Comparison of ENCODE assay signal across 8 mouse cellular contexts in the genomic region with DNA sequence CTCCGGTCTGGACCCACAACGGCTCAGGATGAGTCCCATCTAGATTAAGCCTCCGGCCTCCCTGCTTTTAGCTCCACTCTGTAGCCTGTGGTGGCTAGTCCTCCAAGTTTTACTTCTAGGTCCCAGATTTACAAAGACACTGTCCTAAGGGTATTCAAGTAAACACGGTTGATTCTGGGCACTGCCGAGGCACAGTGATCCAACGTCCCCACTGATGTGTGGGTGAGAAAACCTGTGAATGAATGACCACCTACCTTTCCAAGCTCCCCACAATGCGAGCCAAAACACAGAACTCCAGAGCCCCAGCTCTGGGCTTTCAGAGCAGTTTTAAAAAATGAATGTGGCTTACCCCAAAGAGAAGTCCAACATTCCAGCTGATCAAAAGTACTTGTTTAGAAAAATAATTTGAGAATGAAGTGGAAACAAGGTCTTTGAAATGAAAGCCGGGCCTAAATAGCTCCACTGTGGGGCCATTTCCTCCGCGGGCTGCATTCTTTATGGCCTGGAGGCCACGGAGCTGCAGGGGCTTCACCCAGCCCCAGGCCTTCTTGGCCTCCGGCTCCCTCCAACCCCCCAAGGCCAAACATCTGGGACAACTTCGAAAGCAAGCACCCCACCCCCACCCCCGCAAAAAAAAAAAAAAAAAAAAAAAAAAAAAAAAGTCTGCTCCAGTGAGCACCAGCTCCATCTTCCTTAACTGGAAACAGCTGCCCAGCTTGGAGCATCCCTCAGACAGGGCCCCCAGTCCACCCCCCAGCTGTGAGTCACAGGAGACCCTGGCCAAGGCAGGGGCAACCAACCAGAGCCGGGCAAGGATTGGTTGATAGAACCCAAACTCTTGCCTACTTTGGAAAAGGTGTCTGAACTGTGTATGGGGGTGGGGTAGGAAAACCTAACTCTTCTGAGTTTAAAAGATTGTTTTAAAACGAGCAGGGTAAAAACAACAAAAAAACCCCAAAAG. TPM values are rescaled to one million over a fixed set of nuclear protein-coding genes. Genes with fewer than 3 reads are reported as not detected.
DNase-seq lines count a peak whose midpoint lies in the region; ATAC-seq and TF ChIP-seq lines count a peak whose summit lies in the region.

No protein-coding gene starts in this region.

- H3K27ac ChIP-seq in spleen, adult 2 months (ENCODE audit: insufficient read depth, low read length), result peak overlapping the region; percentile 99
- H3K27ac ChIP-seq in embryonic facial prominence, embryonic 13.5 days, result peak overlapping the region; percentile 95
- H3K27ac ChIP-seq in hindbrain, embryonic 10.5 days, result peak overlapping the region; percentile 79
- H3K27ac ChIP-seq in liver, adult 2 months (replicated peaks; ENCODE audit: insufficient read depth, low read depth, low read length), result peak overlapping the region; percentile 87
- H3K27ac ChIP-seq in neural tube, embryonic 11.5 days (ENCODE audit: low read depth, low read length), result peak overlapping the region; percentile 36

- ATAC-seq in embryonic facial prominence, embryonic 13.5 days (ENCODE audit: insufficient number of reproducible peaks, insufficient read depth, low FRiP score, low TSS enrichment, low read depth), result peak; percentile 50; the same call in 1 of the 2 replicates
- no peak for ATAC-seq in neural tube, embryonic 11.5 days (ENCODE audit: insufficient read depth, low FRiP score, low TSS enrichment)

- peak in 1 of 2 experiments; percentile 27 for DNase-seq in spleen, adult 2 months (ENCODE audit: low read depth in 1 of 2, low spot score in 2 of 2)
- no peak for DNase-seq in spleen, postnatal 14 days (ENCODE audit: low spot score in 2 of 2)
- DNase-seq in hindbrain, embryonic 10.5 days (ENCODE audit: low spot score), result peak; percentile 69
- no peak for DNase-seq in liver, adult 2 months (ENCODE audit: extremely low read depth, low read depth, low spot score)
- DNase-seq in neural tube, embryonic 11.5 days (ENCODE audit: low spot score), result peak; percentile 56
- no peak for DNase-seq in frontal cortex, adult 2 months (ENCODE audit: extremely low spot score in 1 of 2, low spot score in 1 of 2)
- DNase-seq in left cerebral cortex, adult 8-10 months (ENCODE audit: low spot score in 2 of 2), result no peak

- H3K4me1 ChIP-seq in spleen, adult 2 months (ENCODE audit: control insufficient read depth, insufficient read depth, insufficient read length), result peaks cover 13% of the 10 kb centered on the region; the same call in 1 of the 2 replicates
- H3K4me1 ChIP-seq in embryonic facial prominence, embryonic 13.5 days, result peaks cover 42% of the 10 kb centered on the region
- H3K4me1 ChIP-seq in hindbrain, embryonic 10.5 days (replicated peaks), result peaks cover 60% of the 10 kb centered on the region
- peaks cover 10% of the 10 kb centered on the region; the same call in 1 of the 2 replicates for H3K4me1 ChIP-seq in liver, adult 2 months (ENCODE audit: control insufficient read depth, insufficient read depth, low read length)
- H3K4me1 ChIP-seq in neural tube, embryonic 11.5 days (ENCODE audit: control insufficient read depth, insufficient read depth, low read length), result peaks cover 18% of the 10 kb centered on the region

- TF ChIP-seq CTCF in spleen, adult 2 months (IDR thresholded peaks at IDR 0.05; ENCODE audit: extremely low read depth, insufficient read depth, insufficient read length, insufficient replicate concordance), result no peak
- no peak for TF ChIP-seq CTCF in liver, adult 2 months (IDR thresholded peaks at IDR 0.05; ENCODE audit: low read depth, low read length)

- H3K79me2 ChIP-seq in liver, adult 2 months (ENCODE audit: control insufficient read depth, insufficient read depth, low read length), result peaks cover 16% of the 10 kb centered on the region

- no peaks in the 10 kb centered on the region for H3K9me3 ChIP-seq in embryonic facial prominence, embryonic 13.5 days
- H3K9me3 ChIP-seq in hindbrain, embryonic 10.5 days, result no peaks in the 10 kb centered on the region
- no peaks in the 10 kb centered on the region for H3K9me3 ChIP-seq in neural tube, embryonic 11.5 days (ENCODE audit: control insufficient read depth, low read length)

- peak overlapping the region; percentile 83 for H3K4me2 ChIP-seq in embryonic facial prominence, embryonic 13.5 days
- peak overlapping the region; percentile 8 for H3K4me2 ChIP-seq in neural tube, embryonic 11.5 days (ENCODE audit: low read depth)

- TF ChIP-seq POLR2A in spleen, adult 2 months (IDR thresholded peaks at IDR 0.05; ENCODE audit: low read depth, low read length), result no peak
- TF ChIP-seq POLR2A in liver, adult 2 months (IDR thresholded peaks at IDR 0.05; ENCODE audit: extremely low read depth, insufficient read depth, low read length), result no peak

- no peaks in the 10 kb centered on the region for H3K27me3 ChIP-seq in spleen, adult 2 months (ENCODE audit: control insufficient read depth, insufficient read depth, low read length)
- no peaks in the 10 kb centered on the region for H3K27me3 ChIP-seq in embryonic facial prominence, embryonic 13.5 days
- 0 out of 2 replicates have a peak, but pooled peaks cover 9% of the 10 kb centered on the region for H3K27me3 ChIP-seq in hindbrain, embryonic 10.5 days (ENCODE audit: insufficient read depth, poor library complexity, severe bottlenecking)
- no peaks in the 10 kb centered on the region for H3K27me3 ChIP-seq in liver, adult 2 months (ENCODE audit: control insufficient read depth, insufficient read depth, low read length)
- no peaks in the 10 kb centered on the region for H3K27me3 ChIP-seq in neural tube, embryonic 11.5 days (ENCODE audit: control insufficient read depth, insufficient read depth, low read length)

- H3K9ac ChIP-seq in embryonic facial prominence, embryonic 13.5 days, result peak overlapping the region; percentile 73
- peak overlapping the region; percentile 46 for H3K9ac ChIP-seq in liver, adult 2 months (ENCODE audit: low read depth, low read length)
- no peak overlapping the region for H3K9ac ChIP-seq in neural tube, embryonic 11.5 days (ENCODE audit: low read length)

- peak overlapping the region; percentile 69 for H3K4me3 ChIP-seq in spleen, adult 2 months (ENCODE audit: extremely low read depth, insufficient read depth, insufficient read length)
- H3K4me3 ChIP-seq in embryonic facial prominence, embryonic 13.5 days, result peak overlapping the region; percentile 46
- peak overlapping the region; percentile 45 for H3K4me3 ChIP-seq in hindbrain, embryonic 10.5 days
- 0 out of 2 replicates have a peak overlapping the region, but pooled peaks have one; percentile 25 for H3K4me3 ChIP-seq in liver, adult 2 months (ENCODE audit: insufficient read depth, low read depth, low read length)
- H3K4me3 ChIP-seq in neural tube, embryonic 11.5 days (ENCODE audit: low read depth, low read length), result 0 out of 2 replicates have a peak overlapping the region, but pooled peaks have one; percentile 1

- H3K36me3 ChIP-seq in spleen, adult 2 months (ENCODE audit: control insufficient read depth, insufficient read depth, low read length), result peaks cover 24% of the 10 kb centered on the region
- H3K36me3 ChIP-seq in embryonic facial prominence, embryonic 13.5 days, result peaks cover 14% of the 10 kb centered on the region
- H3K36me3 ChIP-seq in hindbrain, embryonic 10.5 days, result peaks cover 19% of the 10 kb centered on the region
- peaks cover 11% of the 10 kb centered on the region for H3K36me3 ChIP-seq in liver, adult 2 months (ENCODE audit: control insufficient read depth, insufficient read depth, low read length)
- peaks cover 8% of the 10 kb centered on the region for H3K36me3 ChIP-seq in neural tube, embryonic 11.5 days (ENCODE audit: control insufficient read depth, insufficient read depth, low read length)

- WGBS in spleen, adult 2 months, result 2% methylated on average over 16 of the region's 16 CpGs
- WGBS in embryonic facial prominence, embryonic 13.5 days, result 16% methylated on average over 16 of the region's 16 CpGs
- WGBS in hindbrain, embryonic 10.5 days, result 30% methylated on average over 16 of the region's 16 CpGs
- 38% methylated on average over 16 of the region's 16 CpGs for WGBS in liver, adult 2 months
- 23% methylated on average over 16 of the region's 16 CpGs for WGBS in neural tube, embryonic 11.5 days

RNA-seq across cellular contexts. Expression of gene Zfp36l2, which starts 5.2 kb away (rescaled TPM):
- polyA plus RNA-seq in spleen, adult 2 months (2012; rRNA removed), result 146 and 261 TPM in 2 replicates
- 20.8 and 21.3 TPM in 2 replicates for polyA plus RNA-seq in embryonic facial prominence, embryonic 13.5 days (2015; fragmentation: Nextera tagmentation; extraction: Ambion mirVana)
- 9.3 and 9.9 TPM in 2 replicates for polyA plus RNA-seq in hindbrain, embryonic 10.5 days (2016; fragmentation: Nextera tagmentation; extraction: Ambion mirVana)
- total RNA-seq in liver, adult 2 months (2014; rRNA removed), result 18.7 and 22.3 TPM in 2 replicates
- 17.3 and 26.5 TPM in 2 replicates for polyA plus RNA-seq in liver, adult 2 months (2012; rRNA removed)
- 14.0 and 15.5 TPM in 2 replicates for polyA plus RNA-seq in neural tube, embryonic 11.5 days (2014; fragmentation: Nextera tagmentation; extraction: Ambion mirVana)
- polyA plus RNA-seq in frontal cortex, adult 2 months (2012; rRNA removed), result 21.4 and 24.3 TPM in 2 replicates
- total RNA-seq in left cerebral cortex, adult 8-10 months (2022), result 10 to 100 TPM; 19.9 to 27.1 (median 24.2) TPM

Comparison
In these comparisons a context has a peak if more than half of its experiments do, and no peak if none do; other contexts are left out.
1. DNase-seq: peak in hindbrain, embryonic 10.5 days (single experiment) and neural tube, embryonic 11.5 days (single experiment); none in spleen, postnatal 14 days (0 of 2), liver, adult 2 months (single experiment), frontal cortex, adult 2 months (0 of 2) and left cerebral cortex, adult 8-10 months (0 of 2).
2. H3K27ac ChIP-seq: peak in every context shown above with its lines; median percentile 99 in spleen, adult 2 months; 95 in embryonic facial prominence, embryonic 13.5 days; 87 in liver, adult 2 months; 79 in hindbrain, embryonic 10.5 days; 36 in neural tube, embryonic 11.5 days.
3. H3K4me3 ChIP-seq: peak in every context shown above with its lines; median percentile 69 in spleen, adult 2 months; 46 in embryonic facial prominence, embryonic 13.5 days; 45 in hindbrain, embryonic 10.5 days; 25 in liver, adult 2 months; 1 in neural tube, embryonic 11.5 days.